Mouse (Mus musculus): ENCODE results near the gene Polr3gl. TPM values are rescaled to one million over a fixed set of nuclear protein-coding genes. Genes with fewer than 3 reads are reported as not detected.
"Not testable (repeated sequence)": the region's sequence is repeated elsewhere in the genome, so short reads cannot be mapped to it uniquely, and the experiment has no call there.

The Polr3gl gene
- 10 to 100 TPM; 26.7 to 29.7 TPM for total RNA-seq (2021)
- long read RNA-seq, experiment 1, transcript Polr3gl-201 (8 exons, 1,427 nt): major isoform, 29 of 46 reads
- long read RNA-seq, experiment 1, partial matches to known transcripts: 2 of 46 reads
- long read RNA-seq, experiment 1, other reads (novel, unspliced or antisense): 12 of 46 reads
- long read RNA-seq, experiment 2, transcript Polr3gl-201 (8 exons, 1,427 nt): major isoform, 26 of 37 reads
- long read RNA-seq, experiment 2, partial matches to known transcripts: 2 of 37 reads
- long read RNA-seq, experiment 2, other reads (novel, unspliced or antisense): 9 of 37 reads

GRCm38 (mm10) chr3:96593790-96594560 lies at the start of gene Polr3gl:
Polr3gl (minus strand) TSS chr3:96594181.
- peak; percentile 94 to 95 for DNase-seq (ENCODE audit: low spot score in 2 of 2)

- DNase-seq (ENCODE audit: low spot score in 2 of 2): peak; percentile 26 to 37
These were observed 45.2 kb upstream of the Polr3gl start for GRCm38 (mm10) chr3:96639219-96639618.

GRCm38 (mm10) chr3:96636448-96636847 lies 42.5 kb upstream of the Polr3gl start:
- DNase-seq (ENCODE audit: low spot score in 2 of 2): no peak

GRCm38 (mm10) chr3:96635906-96636305 lies 41.9 kb upstream of the Polr3gl start:
- DNase-seq (ENCODE audit: low spot score in 2 of 2): no peak

GRCm38 (mm10) chr3:96634928-96635879 lies 41.2 kb upstream of the Polr3gl start, which contains the start of the genes Pex11b and Gm42957:
Pex11b (plus strand) TSS chr3:96635376.
Gm42957 (plus strand) TSS chr3:96635474.
- DNase-seq (ENCODE audit: low spot score in 2 of 2): peak; percentile 84 to 88

GRCm38 (mm10) chr3:96634015-96634414 lies 40.0 kb upstream of the Polr3gl start:
- DNase-seq (ENCODE audit: low spot score in 2 of 2): no peak

GRCm38 (mm10) chr3:96632058-96632457 lies 38.1 kb upstream of the Polr3gl start:
- DNase-seq (ENCODE audit: low spot score in 2 of 2): no peak

- DNase-seq (ENCODE audit: low spot score in 2 of 2): peak; percentile 95 to 98
These were observed 36.0 kb upstream of the Polr3gl start, which contains the start of gene Rbm8a for GRCm38 (mm10) chr3:96629729-96630600. Rbm8a (plus strand) TSS chr3:96629933.

GRCm38 (mm10) chr3:96623201-96623600 lies 29.2 kb upstream of the Polr3gl start:
- DNase-seq (ENCODE audit: low spot score in 2 of 2): no peak

GRCm38 (mm10) chr3:96617941-96618340 lies 24.0 kb upstream of the Polr3gl start:
- DNase-seq (ENCODE audit: low spot score in 2 of 2): no peak

GRCm38 (mm10) chr3:96606618-96607017 lies 12.6 kb upstream of the Polr3gl start:
- DNase-seq (ENCODE audit: low spot score in 2 of 2): no peak

GRCm38 (mm10) chr3:96606007-96606406 lies 12.0 kb upstream of the Polr3gl start:
- DNase-seq (ENCODE audit: low spot score in 2 of 2): not testable (repeated sequence)

GRCm38 (mm10) chr3:96603311-96603710 lies 9.3 kb upstream of the Polr3gl start:
- no peak for DNase-seq (ENCODE audit: low spot score in 2 of 2)

- DNase-seq (ENCODE audit: low spot score in 2 of 2): no peak
These were observed 8.7 kb upstream of the Polr3gl start for GRCm38 (mm10) chr3:96602704-96603084.

- DNase-seq (ENCODE audit: low spot score in 2 of 2): peak in 1 of 2 experiments; percentile 63
These were observed 8.1 kb upstream of the Polr3gl start for GRCm38 (mm10) chr3:96601941-96602703.

GRCm38 (mm10) chr3:96601251-96601787 lies 7.3 kb upstream of the Polr3gl start:
- peak; percentile 59 to 61 for DNase-seq (ENCODE audit: low spot score in 2 of 2)

- peak; percentile 90 to 97 for DNase-seq (ENCODE audit: low spot score in 2 of 2)
These were observed 6.8 kb upstream of the Polr3gl start, which contains the start of gene Lix1l for GRCm38 (mm10) chr3:96600639-96601250. Lix1l (plus strand) TSS chr3:96601149.

GRCm38 (mm10) chr3:96599411-96599810 lies 5.4 kb upstream of the Polr3gl start:
- no peak for DNase-seq (ENCODE audit: low spot score in 2 of 2)

- no peak for DNase-seq (ENCODE audit: low spot score in 2 of 2)
These were observed 5.0 kb upstream of the Polr3gl start for GRCm38 (mm10) chr3:96599069-96599393.

Data from layer of hippocampus, postnatal 14 days (tissue).